Mouse (Mus musculus) cortical plate, adult 2 months (tissue): ENCODE measurements around the gene Ret.

ENCODE experiments used
- CTCF ChIP-seq: fragments of 200-500 bp; IDR thresholded peaks from 2 replicates; pipeline ENCODE4 v1.5.1; 2011; ENCODE audit warnings: mild to moderate bottlenecking, control low read depth, low read length; ENCODE audit not compliant: insufficient read depth; ENCODE audit errors: extremely low read depth
- POLR2A ChIP-seq: fragments of 200-500 bp; IDR thresholded peaks from 2 replicates; pipeline ENCODE4 v1.6.1; 2011; ENCODE audit warnings: mild to moderate bottlenecking, low read length, control low read depth; ENCODE audit not compliant: insufficient read depth; ENCODE audit errors: extremely low read depth

- TF ChIP-seq CTCF, result no peak
- TF ChIP-seq POLR2A, result no peak
Measured at GRCm38 (mm10) chr6:118130022-118130421, 67.5 kb downstream of the Ret start.
